Mouse (Mus musculus) A20 (cell line): ENCODE results near the gene Clvs2.

Source experiments
- DNase-seq: peaks from one replicate; pipeline ENCODE4 v3.0.0-alpha.2; 2011; ENCODE audit warnings: low read depth, low spot score

Gene Clvs2

GRCm38 (mm10) chr10:33624131-33624879, at the start of gene Clvs2:
TSS of gene Clvs2 (minus strand) at chr10:33624769.
- DNase-seq = peak; percentile 1

- DNase-seq = peak; percentile 31
These were observed 28.6 kb upstream of the Clvs2 start for GRCm38 (mm10) chr10:33653142-33653541.

- peak; percentile 16 for DNase-seq
These were observed 985 bp downstream of the Clvs2 start for GRCm38 (mm10) chr10:33623577-33623991.

GRCm38 (mm10) chr10:33622700-33623099, 1.9 kb downstream of the Clvs2 start:
- DNase-seq = no peak

GRCm38 (mm10) chr10:33616207-33616606, 8.4 kb downstream of the Clvs2 start:
- no peak for DNase-seq

GRCm38 (mm10) chr10:33613197-33613596, 11.4 kb downstream of the Clvs2 start:
- no peak for DNase-seq

- no peak for DNase-seq
These were observed 31.8 kb downstream of the Clvs2 start for GRCm38 (mm10) chr10:33592732-33593131.

- no peak for DNase-seq
These were observed 35.8 kb downstream of the Clvs2 start for GRCm38 (mm10) chr10:33588800-33589199.

GRCm38 (mm10) chr10:33587118-33587517, 37.5 kb downstream of the Clvs2 start:
- no peak for DNase-seq

GRCm38 (mm10) chr10:33558081-33558480, 66.5 kb downstream of the Clvs2 start:
- DNase-seq = no peak

- no peak for DNase-seq
These were observed 84.2 kb downstream of the Clvs2 start for GRCm38 (mm10) chr10:33540331-33540730.
